Mouse (Mus musculus): ENCODE data around the gene Samd5.

Gene Samd5

DNA sequence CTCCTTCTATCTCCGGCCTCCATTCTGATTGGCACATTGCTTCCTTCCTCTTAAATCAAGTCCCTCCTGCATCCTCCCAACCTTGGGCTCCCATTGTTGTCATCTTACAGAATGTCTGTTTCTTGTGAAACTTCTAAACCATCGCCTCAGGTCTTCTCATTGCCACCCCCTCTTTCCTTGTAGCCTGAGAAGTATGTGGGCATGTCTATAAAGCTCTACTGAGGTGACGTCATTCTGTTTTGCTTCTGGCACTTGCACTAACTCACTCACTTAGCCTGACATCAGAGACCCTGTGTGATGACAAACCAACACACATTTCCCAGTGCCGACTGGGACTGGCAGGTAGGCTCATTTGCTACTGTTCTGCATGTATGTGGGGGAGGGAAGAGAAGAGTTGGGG lies 100.9 kb downstream of the Samd5 start:
- DNase-seq (ENCODE audit: low read depth, low spot score): no peak
